Mouse (Mus musculus) lung, postnatal 0 days (tissue): Measurements from ENCODE around the gene Mtif3. TPM values are rescaled to one million over a fixed set of nuclear protein-coding genes. Genes with fewer than 3 reads are reported as not detected.

Source experiments
- ATAC-seq: fragments of 200-750 bp; cut with Nextera tagmentation; 2 replicates; pipeline ENCODE4 v1.8.0; 2017; ENCODE audit warnings: moderate library complexity
- DNase-seq: peaks from one replicate; pipeline ENCODE4 v3.0.0-alpha.2; 2016; ENCODE audit warnings: low spot score
- H3K27ac ChIP-seq: fragments of 300-500 bp; sonication (generic); 2 replicates; pipeline ENCODE4 v1.5.1; 2014; ENCODE audit warnings: antibody characterized with exemption, mild to moderate bottlenecking, low read length, mixed read lengths
- H3K27me3 ChIP-seq: fragments of 300-500 bp; sonication (generic); replicated peaks from 2 replicates; pipeline ENCODE4 v1.6.1; 2014; ENCODE audit warnings: low read length, mixed read lengths; ENCODE audit not compliant: insufficient read depth
- H3K36me3 ChIP-seq: fragments of 300-500 bp; sonication (generic); 2 replicates; pipeline ENCODE4 v1.6.1; 2014; ENCODE audit warnings: low read length, mixed read lengths; ENCODE audit not compliant: insufficient read depth
- H3K4me1 ChIP-seq: fragments of 300-500 bp; sonication (generic); 2 replicates; pipeline ENCODE4 v1.6.1; 2014; ENCODE audit warnings: antibody characterized with exemption, low read depth, low read length, mixed read lengths; ENCODE audit not compliant: insufficient read depth
- H3K4me2 ChIP-seq: fragments of 300-500 bp; sonication (generic); replicated peaks from 2 replicates; pipeline ENCODE4 v1.6.1; 2014; ENCODE audit warnings: low read depth, mild to moderate bottlenecking, low read length, moderate library complexity, mixed read lengths
- H3K4me3 ChIP-seq: fragments of 300-500 bp; sonication (generic); 2 replicates; pipeline ENCODE4 v1.5.1; 2014; ENCODE audit warnings: low read depth, low read length
- H3K9ac ChIP-seq: fragments of 300-500 bp; sonication (generic); replicated peaks from 2 replicates; pipeline ENCODE4 v1.6.1; 2014; ENCODE audit warnings: low read depth, mild to moderate bottlenecking
- H3K9me3 ChIP-seq: fragments of 300-500 bp; sonication (generic); 2 replicates; pipeline ENCODE4 v1.6.1; 2016; ENCODE audit warnings: low read length, mixed read lengths
- CTCF ChIP-seq: IDR thresholded peaks from 2 replicates; pipeline ENCODE4 v1.5.1; 2016; ENCODE audit warnings: antibody characterized with exemption, mild to moderate bottlenecking
- EP300 ChIP-seq: IDR thresholded peaks from 2 replicates; pipeline ENCODE4 v1.6.1; 2016; ENCODE audit warnings: antibody characterized with exemption, mild to moderate bottlenecking, control low read depth
- WGBS: fragments of 180-500 bp; shearing (Covaris S2); extraction: QIAGEN DNeasy Blood & Tissue Kit; methylation state at CpG from one replicate; pipeline ENCODE4 v1.1.7; 2014; 5-methylcytosine and 5-hydroxymethylcytosine counted together
- polyA plus RNA-seq: library from polyadenylated mRNA; unstranded; fragments of >200 nt; fragmentation: Nextera tagmentation; extraction: Ambion mirVana; gene quantifications from 2 replicates; pipeline ENCODE4 v1.2.1, GENCODE M21; 2015

The Mtif3 gene
- polyA plus RNA-seq, 1 experiment from 2014 or later = 19.2 TPM

DNA sequence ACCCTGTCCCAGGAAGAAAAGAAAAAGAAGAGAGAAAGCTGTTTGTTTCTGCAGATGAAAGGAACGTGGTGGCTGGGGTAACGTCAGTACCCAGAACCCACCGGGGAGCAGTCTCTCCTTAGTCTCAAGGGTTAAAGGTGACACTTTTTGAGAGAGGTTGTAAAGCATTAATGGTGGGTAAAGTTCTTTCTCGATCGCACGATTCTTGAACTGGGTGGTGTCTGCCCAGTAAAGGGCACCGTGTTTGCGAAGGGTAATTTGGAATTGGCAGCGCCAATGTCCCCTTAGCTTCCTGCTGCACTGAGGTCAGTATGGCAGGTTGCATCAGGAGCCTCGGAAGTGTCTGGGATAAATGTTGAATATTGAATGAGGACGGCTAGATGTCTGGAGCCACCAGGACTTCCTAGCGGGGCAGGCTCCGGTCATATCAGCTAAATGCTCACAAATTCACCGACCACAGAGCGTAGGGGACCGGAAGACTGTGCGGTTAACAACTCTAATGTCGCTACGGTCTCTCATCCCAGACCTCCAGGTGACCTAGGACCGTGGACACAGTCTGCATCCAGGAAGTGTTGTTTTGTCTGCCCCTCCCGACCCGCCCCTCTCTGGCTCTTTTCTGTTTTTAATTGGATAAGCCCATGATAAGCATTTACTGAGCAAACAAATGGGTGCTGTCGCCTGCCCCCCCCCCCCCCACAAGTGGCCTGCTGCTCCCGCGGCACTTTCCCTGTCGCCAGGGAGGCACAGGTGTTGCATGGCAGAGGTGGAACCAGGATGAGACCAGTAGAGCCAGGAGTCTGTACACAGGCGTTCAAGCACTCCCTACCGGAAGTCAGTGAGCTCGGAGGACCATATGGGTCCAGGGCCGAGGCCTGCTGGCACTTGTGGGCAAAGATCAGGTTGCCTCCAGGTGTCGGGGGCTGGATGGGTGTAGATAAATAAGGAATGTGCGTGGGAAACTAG, 25.8 kb downstream of the Mtif3 start:
- Histone ChIP-seq H3K4me3 (no peak overlapping the region), H3K9ac (no peak overlapping the region), H3K27me3 (no peaks in the 10 kb centered on the region), H3K36me3 (no peaks in the 10 kb centered on the region), H3K9me3 (no peaks in the 10 kb centered on the region), H3K27ac (no peak overlapping the region), H3K4me1 (no peaks in the 10 kb centered on the region), H3K4me2 (no peak overlapping the region)
- DNase-seq = no peak
- TF ChIP-seq CTCF = no peak
- TF ChIP-seq EP300 = no peak
- ATAC-seq = no peak
- 70% methylated on average over 32 of the region's 32 CpGs for WGBS

- ATAC-seq (no peak), DNase-seq (no peak)
- Histone ChIP-seq H3K9ac (no peak overlapping the region), H3K9me3 (no peaks in the 10 kb centered on the region), H3K36me3 (no peaks in the 10 kb centered on the region), H3K4me2 (no peak overlapping the region), H3K4me1 (no peaks in the 10 kb centered on the region), H3K27me3 (no peaks in the 10 kb centered on the region), H3K4me3 (no peak overlapping the region), H3K27ac (no peak overlapping the region)
- 72% methylated on average over 12 of the region's 12 CpGs for WGBS
- no peak for TF ChIP-seq CTCF
Observed at GRCm38 (mm10) chr5:146933466-146933865, 30.1 kb downstream of the Mtif3 start.

GRCm38 (mm10) chr5:146931904-146932553, 31.6 kb downstream of the Mtif3 start:
- Histone ChIP-seq H3K36me3 (no peaks in the 10 kb centered on the region), H3K27ac (no peak overlapping the region), H3K4me1 (no peaks in the 10 kb centered on the region), H3K27me3 (no peaks in the 10 kb centered on the region), H3K4me2 (no peak overlapping the region), H3K4me3 (no peak overlapping the region), H3K9ac (no peak overlapping the region), H3K9me3 (no peaks in the 10 kb centered on the region)
- WGBS = 57% methylated on average over 16 of the region's 16 CpGs
- TF ChIP-seq EP300 (no peak), CTCF (no peak)
- ATAC-seq = no peak
- no peak for DNase-seq

DNA sequence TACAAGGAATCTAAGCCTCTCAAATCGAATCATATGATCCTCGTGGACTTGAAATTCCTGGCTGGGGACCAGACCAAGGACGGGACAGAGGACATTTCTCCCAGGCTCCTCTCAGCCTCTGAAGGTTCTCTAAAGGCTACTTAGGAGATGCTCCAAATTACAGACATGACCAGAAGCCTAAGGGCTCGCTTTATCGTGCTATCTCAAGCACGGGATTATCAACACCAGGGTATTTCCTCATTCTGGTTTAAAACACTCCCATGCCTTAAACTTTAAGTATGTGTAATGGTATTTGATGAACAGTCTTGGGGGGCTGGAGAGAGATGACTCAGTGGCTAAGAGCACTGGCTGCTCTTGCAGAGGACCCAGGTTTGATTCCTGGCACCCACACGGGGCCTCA, 32.2 kb downstream of the Mtif3 start:
- no peak for ATAC-seq
- H3K27ac ChIP-seq = no peak overlapping the region
- H3K4me2 ChIP-seq = no peak overlapping the region
- H3K27me3 ChIP-seq = no peaks in the 10 kb centered on the region
- H3K4me1 ChIP-seq = no peaks in the 10 kb centered on the region
- H3K9me3 ChIP-seq = no peaks in the 10 kb centered on the region
- H3K4me3 ChIP-seq = no peak overlapping the region
- no peak for DNase-seq
- 82% methylated on average over 7 of the region's 7 CpGs for WGBS
- H3K9ac ChIP-seq = no peak overlapping the region
- H3K36me3 ChIP-seq = no peaks in the 10 kb centered on the region
- TF ChIP-seq EP300 (no peak), CTCF (no peak)

GRCm38 (mm10) chr5:146926673-146927072, 36.9 kb downstream of the Mtif3 start:
- WGBS = 80% methylated on average over 5 of the region's 5 CpGs

DNA sequence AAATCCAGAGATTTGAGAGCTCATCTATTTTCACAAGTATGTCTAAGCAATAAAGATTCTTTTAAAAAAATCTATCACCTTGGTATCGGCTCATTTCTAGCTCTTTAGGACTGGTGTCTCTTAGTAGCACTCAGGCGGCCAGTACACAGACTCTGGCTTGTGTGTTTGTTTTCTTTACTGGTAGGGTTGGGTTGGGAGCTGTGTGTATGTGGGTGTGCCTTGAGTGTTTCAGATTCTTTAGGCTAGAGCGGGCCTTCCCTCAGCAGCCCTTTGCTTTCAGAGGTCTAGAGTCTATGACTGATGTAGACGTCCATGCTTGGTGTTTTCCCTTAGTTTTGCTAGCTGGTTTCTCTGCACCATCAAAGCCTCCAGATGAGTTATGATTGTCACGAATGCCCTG, 40.1 kb downstream of the Mtif3 start:
- Histone ChIP-seq H3K9me3 (no peaks in the 10 kb centered on the region), H3K27ac (no peak overlapping the region), H3K36me3 (no peaks in the 10 kb centered on the region), H3K4me1 (peaks cover 4% of the 10 kb centered on the region; the same call in 1 of the 2 replicates), H3K4me2 (no peak overlapping the region), H3K27me3 (no peaks in the 10 kb centered on the region), H3K9ac (no peak overlapping the region), H3K4me3 (no peak overlapping the region)
- TF ChIP-seq EP300 (no peak), CTCF (no peak)
- DNase-seq = no peak
- WGBS = 42% methylated on average over 5 of the region's 5 CpGs
- ATAC-seq = no peak

More at GRCm38 (mm10) chr5:146926673-146927072, 36.9 kb downstream of the Mtif3 start:
- Histone ChIP-seq H3K4me1 (no peaks in the 10 kb centered on the region), H3K27me3 (no peaks in the 10 kb centered on the region), H3K9me3 (no peaks in the 10 kb centered on the region), H3K4me3 (no peak overlapping the region), H3K36me3 (no peaks in the 10 kb centered on the region), H3K9ac (no peak overlapping the region), H3K27ac (no peak overlapping the region), H3K4me2 (no peak overlapping the region)
- TF ChIP-seq CTCF (no peak), EP300 (no peak)
- ATAC-seq (no peak), DNase-seq (no peak)
